Mouse (Mus musculus): ENCODE measurements around the gene Ift81. TPM values are rescaled to one million over a fixed set of nuclear protein-coding genes. Genes with fewer than 3 reads are reported as not detected.

The Ift81 gene
- total RNA-seq, 2 experiments from 2014 or later = 4.6 to 8.5 TPM

DNA sequence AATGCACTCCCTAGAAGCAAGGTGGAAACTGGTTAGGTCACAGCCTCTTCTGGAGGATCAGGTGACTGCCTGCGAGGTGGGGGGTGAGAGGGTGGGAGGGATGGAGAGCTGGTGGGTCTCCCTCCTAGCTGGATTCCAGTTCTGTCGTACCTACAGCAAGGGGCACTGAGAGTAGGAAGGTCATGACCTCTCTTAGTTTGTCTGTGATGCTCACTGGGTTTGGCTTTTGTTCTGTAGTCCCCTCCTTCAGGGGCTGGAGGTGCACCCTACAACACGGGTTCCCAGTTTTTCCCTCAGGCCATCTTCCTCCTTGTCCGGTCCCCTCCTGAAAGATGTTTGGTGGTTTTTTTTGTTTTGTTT, 110.6 kb downstream of the Ift81 start:
- no peak overlapping the region for H3K27ac ChIP-seq
- no peak for TF ChIP-seq CTCF (IDR thresholded peaks at IDR 0.05)
- no peak for DNase-seq
- H3K4me3 ChIP-seq = no peak overlapping the region
- intact Hi-C loops (cut with DNase I) = loop anchor here (5.0 kb wide), 1 partner anchor 109 kb away; the partner anchor contains the start of gene Ift81

DNA sequence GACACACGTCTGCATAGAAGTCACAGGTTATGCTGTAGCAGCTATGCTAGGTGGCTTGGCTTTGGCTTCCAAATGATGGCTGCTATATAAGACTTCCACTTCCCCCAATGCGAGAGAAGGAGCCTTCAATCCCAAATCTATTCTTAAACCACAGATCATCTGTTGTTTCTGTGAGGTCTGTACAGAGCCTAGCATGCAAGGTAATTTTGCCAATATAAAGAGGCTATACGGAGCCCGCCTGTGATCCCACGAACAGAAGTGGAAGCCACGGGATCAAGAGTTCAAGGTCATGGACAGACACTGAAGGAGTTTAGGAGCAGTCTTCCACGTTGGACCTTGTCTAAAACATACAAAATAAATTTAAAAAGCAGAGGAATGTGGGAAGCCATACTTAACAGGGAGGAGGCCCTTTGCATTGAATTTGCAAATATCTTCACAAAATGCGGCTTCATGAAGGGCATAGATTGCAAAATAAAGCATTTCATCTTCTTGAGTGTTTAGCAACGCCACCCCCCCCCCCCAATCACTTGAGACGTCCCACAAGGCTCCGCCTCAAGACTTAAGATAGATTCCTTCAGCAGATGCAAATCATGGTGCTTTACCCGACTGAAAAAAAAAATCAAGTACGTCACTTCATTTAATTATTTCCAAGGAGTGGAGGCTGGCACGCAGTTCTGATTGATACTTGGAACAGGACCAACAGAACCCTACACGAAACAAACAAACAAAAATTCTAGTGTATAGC, 111.1 kb downstream of the Ift81 start:
- DNase-seq = no peak
- Histone ChIP-seq H3K27ac (peak overlapping the region; percentile 93), H3K4me3 (peak overlapping the region; percentile 89)
- intact Hi-C loops (cut with DNase I) = loop anchor here (5.0 kb wide), 1 partner anchor 109 kb away; the partner anchor contains the start of gene Ift81
- no peak for TF ChIP-seq CTCF (IDR thresholded peaks at IDR 0.05)

- DNase-seq = peak; percentile 95
- peak; percentile 34 for TF ChIP-seq CTCF (IDR thresholded peaks at IDR 0.05)
- Histone ChIP-seq H3K27ac (peak within 1 kb of the TSS; percentile 93), H3K4me3 (peak within 1 kb of the TSS; percentile 89)
- intact Hi-C loops (cut with DNase I) = loop anchor here (5.0 kb wide), 1 partner anchor 110 kb away; the partner anchor contains the start of gene Ift81
Observed at GRCm38 (mm10) chr5:122502077-122502941, 112.0 kb downstream of the Ift81 start, which contains the start of gene Atp2a2. Gene Atp2a2, minus strand, starts transcription at chr5:122502225.

DNA sequence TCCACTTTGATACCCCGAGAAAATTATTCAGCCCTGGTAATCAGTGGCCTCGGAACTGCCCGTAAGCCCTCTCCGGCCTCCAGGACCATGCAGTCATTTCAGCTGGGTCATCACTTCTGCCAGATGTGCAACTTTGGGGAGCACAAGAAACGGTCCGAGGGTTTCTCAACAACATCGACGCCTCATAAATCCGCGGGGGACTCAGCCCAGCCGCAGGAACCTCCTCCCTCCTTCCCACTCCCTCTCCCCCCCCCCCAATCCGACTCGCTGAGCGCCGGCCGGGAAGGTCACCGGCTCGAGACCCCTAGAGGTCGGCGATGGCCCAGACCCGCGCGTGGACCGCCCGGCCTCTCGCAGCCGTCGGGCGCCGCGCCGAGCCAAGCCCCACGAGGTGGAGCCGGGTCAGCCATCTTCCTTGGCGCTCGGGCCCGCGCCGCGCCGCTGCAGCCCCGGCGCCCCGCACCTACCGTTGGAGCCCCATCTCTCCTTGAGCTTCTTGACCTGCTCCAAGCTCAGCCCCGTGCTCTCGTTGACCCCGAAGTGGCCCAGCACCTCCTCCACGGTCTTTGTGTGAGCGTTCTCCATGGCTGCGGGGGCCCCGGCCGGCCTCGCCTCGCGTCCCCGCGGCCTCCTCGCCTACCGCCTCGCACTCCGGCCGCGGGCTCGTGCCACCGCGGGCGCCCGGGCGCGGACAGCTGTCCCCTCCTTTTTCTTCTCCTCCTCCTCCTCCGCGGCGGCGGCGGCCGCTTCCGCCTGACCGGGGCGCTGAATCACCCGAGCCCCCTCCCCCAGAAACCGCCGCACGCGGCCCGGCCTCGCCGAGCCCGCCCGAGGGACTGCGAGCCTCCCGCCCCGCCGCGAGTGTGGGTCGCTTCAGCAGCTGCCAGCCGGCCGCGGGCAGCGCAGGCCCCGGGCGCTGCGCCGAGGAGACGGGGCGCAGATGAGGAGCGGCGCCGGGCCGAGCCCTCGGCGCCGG, 112.9 kb downstream of the Ift81 start:
- DNase-seq = peak; percentile 80
- H3K4me3 ChIP-seq = peak overlapping the region; percentile 89
- intact Hi-C loops (cut with DNase I) = loop anchor here (5.0 kb wide), 1 partner anchor 111 kb away; the partner anchor contains the start of gene Ift81
- TF ChIP-seq CTCF (IDR thresholded peaks at IDR 0.05) = no peak
- peak overlapping the region; percentile 92 for H3K27ac ChIP-seq

GRCm38 (mm10) chr5:122500563-122500962, 113.8 kb downstream of the Ift81 start:
- H3K27ac ChIP-seq = peak overlapping the region; percentile 92
- DNase-seq = no peak

More at GRCm38 (mm10) chr5:122500563-122500962, 113.8 kb downstream of the Ift81 start:
- peak overlapping the region; percentile 89 for H3K4me3 ChIP-seq
- no peak for TF ChIP-seq CTCF (IDR thresholded peaks at IDR 0.05)
- intact Hi-C loops (cut with DNase I) = loop anchor here (5.0 kb wide), 1 partner anchor 112 kb away; the partner anchor contains the start of gene Ift81

Other genes with a start within 250 kb of the Ift81 start
- 10 to 100 TPM; 22.1 to 28.5 TPM for gene Gpn3, start 242.6 kb downstream of the Ift81 start, total RNA-seq (2021)
- 1 to 10 TPM; 4.9 to 5.5 TPM for gene Fam216a, start 242.2 kb downstream of the Ift81 start, total RNA-seq (2021)
- gene Arpc3, start 222.6 kb downstream of the Ift81 start, total RNA-seq (2021) = 10 to 100 TPM; 45.2 to 62.8 TPM
- 10 to 100 TPM; 14.3 to 16.8 TPM for gene Anapc7, start 192.8 kb downstream of the Ift81 start, total RNA-seq (2021)
- gene Atp2a2, start 112.3 kb downstream of the Ift81 start, total RNA-seq (2021) = 100 to 1,000 TPM; 387 to 963 TPM
- gene P2rx7, start 29.4 kb upstream of the Ift81 start, total RNA-seq (2021) = 1 to 10 TPM; 1.8 TPM
- 1 to 10 TPM; 3.8 to 5.5 TPM for gene P2rx4, start 93.0 kb upstream of the Ift81 start, total RNA-seq (2021)
- gene Camkk2, start 164.9 kb upstream of the Ift81 start, total RNA-seq (2021) = 1 to 10 TPM; 3.6 to 5.2 TPM
- gene Anapc5, start 206.8 kb upstream of the Ift81 start, total RNA-seq (2021) = 100 to 1,000 TPM; 366 to 502 TPM
- 10 to 100 TPM; 20.0 to 21.4 TPM for gene Rnf34, start 235.5 kb upstream of the Ift81 start, total RNA-seq (2021)

All from gastrocnemius, adult 2 months (tissue).